Mouse (Mus musculus): ENCODE data around the gene Hdgfl3.
"Not testable (repeated sequence)": the region's sequence is repeated elsewhere in the genome, so short reads cannot be mapped to it uniquely, and the experiment has no call there.

The Hdgfl3 gene

DNA sequence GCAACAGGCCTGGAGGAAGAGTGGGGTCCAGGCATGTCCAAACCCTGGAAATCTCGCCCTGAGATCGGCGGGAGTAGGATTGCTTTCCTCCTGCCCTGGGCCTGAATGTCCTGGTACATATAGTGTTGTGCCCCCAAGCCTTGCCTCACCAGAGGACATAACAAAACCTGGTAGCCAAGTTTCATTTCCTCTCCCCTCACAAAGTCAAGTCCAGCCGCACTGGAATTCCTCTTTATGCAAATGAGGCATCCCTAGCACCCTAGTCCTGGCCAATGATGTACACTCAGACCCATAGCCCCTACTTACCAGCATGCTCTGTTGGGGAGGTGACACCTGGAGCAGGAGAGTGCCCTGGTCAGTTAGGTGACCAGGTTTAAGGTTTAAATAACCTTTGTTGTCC, 78.1 kb downstream of the Hdgfl3 start:
- DNase-seq (ENCODE audit: extremely low read depth, low read depth, low spot score), result no peak

DNA sequence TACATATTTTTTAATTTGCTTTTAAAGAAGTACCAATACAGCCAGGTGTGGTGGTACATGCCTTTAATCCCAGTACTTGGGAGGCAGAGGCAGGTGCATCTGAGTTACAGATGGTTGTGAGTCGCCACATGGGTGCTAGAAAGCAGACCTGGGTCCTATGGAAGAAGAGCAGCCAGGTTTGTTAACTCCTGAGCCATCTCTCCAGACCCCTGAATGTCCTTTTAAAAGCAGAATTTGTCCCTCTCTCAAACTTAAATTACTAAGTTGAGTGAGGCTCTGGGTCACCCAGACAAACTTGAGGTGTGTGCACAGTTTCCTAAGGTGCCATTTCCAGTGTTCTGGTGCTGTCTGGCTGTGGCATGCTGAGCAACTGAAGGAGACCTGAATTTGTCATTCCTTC, 78.6 kb downstream of the Hdgfl3 start, which contains the start of gene Gm10160:
TSS of gene Gm10160 (minus strand) at position 101 of the 400 bp plus-strand sequence.
- no peak for DNase-seq (ENCODE audit: extremely low read depth, low read depth, low spot score)

DNA sequence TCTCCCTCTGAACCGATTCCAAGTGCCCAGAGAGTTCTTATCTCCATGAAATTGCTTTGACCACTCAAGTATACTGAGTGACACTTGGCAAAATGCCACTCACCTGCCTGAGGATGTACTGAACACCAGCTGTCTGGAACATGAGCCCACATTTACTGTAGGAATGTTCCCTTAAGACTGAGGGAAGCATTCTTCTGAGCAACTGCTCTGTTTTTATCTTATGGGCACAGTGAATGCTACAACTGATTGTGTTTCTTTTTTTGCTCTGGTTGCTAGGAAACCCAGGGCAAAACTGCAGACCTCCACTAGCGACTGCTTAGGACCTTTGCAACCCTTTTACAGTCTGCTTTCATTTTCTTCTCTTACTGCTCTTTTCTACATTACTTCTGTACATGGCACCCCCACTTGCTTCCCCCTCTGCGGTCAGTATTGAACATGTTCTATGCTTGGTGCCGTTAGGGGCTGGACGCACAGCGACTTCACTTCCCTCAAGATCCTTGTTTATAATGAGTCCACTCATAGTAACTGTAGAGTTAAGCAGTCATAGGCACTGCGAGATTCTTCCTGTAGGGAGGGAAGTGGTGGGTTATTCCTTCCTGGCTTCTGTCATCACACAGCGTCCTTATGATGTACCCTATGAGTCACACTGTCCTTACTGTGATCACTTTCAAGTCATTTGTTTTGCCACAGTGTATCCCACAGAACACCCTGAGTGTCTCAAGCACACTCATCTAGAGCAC, 79.5 kb downstream of the Hdgfl3 start:
- DNase-seq (ENCODE audit: extremely low read depth, low read depth, low spot score), result no peak

DNA sequence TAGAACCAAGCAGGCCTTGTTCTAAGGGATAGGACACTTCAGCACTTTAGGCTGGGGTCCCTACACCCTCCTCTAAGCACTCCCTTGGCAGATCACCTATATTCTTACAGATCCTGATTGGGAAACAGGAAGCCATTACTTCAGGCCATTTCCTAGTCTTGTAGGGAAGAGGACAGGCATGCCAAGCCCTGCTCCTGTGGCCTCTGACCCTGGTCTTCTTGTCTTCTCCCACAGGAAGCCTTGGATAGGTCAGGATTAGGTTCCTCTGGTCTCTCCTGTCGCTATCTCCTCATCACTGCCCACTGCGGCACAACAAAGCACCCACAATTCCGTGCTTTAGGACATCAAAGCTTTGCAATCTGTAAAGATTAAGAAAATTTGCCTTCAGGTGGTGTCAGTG, 82.6 kb downstream of the Hdgfl3 start:
- DNase-seq (ENCODE audit: extremely low read depth, low read depth, low spot score), result no peak

DNA sequence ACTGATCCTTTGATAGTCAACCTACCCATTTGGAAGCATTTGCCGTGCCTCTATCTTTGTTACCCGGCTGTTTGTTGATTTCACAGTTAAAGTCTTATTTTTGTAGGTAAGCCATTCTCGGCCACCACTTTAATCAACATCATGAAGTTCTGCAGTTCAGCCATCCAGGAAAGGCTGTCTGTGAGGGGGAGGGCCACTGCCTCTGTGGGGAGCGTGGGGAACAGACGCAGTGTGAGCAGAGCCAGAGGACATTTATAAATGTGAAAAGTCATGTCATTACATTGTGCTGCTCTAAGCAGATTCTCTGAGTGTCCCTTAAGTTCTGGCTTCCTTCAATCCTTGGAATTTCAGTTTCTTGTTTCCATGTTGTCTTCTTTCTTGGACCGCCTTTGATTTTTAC, 84.1 kb downstream of the Hdgfl3 start:
- DNase-seq (ENCODE audit: extremely low read depth, low read depth, low spot score), result no peak

DNA sequence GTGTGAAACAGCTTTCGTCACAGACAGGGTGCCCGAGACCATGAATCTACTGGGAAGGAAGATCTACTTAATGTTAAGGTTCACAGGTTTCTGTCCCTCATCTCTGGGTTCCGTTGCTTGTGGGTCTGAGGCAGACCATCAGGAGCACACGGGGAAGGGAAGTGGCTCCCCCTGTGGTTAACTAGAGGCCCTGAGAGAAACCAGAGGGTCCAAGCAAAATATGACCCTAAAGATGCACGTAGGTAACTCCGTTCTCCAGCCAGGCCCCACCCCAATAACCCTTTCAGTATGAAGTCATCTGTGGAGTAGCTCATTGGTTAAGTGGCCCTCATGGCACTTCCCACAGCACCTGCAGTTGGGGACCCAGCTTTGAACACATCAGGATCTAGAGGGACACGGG, 84.6 kb downstream of the Hdgfl3 start:
- DNase-seq (ENCODE audit: extremely low read depth, low read depth, low spot score), result no peak

DNA sequence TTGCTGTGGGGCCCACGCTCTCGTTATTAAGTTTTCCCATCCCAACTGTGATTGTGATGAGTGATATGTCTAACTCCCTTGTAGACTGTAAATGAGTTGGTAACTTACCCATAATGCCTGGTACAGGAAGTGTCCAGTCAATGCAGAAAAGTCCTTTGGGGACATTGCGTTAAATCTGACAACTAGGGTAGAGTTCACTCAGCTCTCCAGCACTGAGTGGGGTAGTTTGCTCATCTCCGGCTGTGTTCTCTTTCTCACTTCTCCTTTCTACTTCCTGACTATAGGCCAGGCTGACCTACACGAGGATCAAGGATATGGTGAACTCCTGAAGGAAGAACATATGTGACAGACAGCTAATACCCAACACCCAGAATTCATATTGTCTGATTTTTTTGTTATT, 85.1 kb downstream of the Hdgfl3 start:
- no peak for DNase-seq (ENCODE audit: extremely low read depth, low read depth, low spot score)

DNA sequence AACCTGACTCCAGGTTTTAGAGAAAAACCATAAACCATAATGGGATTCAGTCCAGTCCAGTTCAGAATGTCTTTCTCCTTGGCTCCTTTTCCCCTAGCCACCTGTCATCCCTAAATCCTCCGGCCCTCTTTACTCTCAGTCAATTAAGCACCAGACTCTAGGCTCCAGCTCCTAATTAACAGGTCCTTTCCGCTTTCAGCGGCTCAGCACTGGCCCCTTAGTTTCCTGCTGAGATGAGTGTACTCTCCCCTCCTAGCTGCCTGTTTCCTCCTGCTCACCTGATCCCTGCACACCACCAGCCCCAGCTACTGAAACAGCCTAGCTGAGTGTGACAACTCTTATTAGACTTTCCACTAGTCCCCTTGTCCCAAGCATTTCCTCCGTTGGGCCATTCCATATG, 86.5 kb downstream of the Hdgfl3 start:
- no peak for DNase-seq (ENCODE audit: extremely low read depth, low read depth, low spot score)

DNA sequence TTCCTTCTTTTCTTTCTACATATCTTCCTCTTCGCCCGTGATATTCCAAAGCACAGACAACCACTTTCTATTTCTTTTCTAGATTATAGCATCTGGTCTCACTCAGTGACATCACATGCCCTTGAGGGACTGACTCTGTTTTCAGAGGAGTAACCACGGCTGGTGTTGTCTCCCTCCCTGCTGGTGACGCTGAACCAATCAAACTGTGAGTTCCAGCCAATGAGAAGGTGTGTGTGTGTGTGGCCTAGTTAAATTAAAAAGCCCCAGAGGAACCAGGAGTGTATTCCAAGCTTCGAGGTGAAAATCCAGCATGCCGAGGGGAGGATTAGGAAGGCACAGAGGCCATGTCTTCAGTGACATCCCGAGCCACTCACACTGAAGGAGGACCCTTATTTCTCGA, 87.3 kb downstream of the Hdgfl3 start:
- DNase-seq (ENCODE audit: extremely low read depth, low read depth, low spot score), result no peak

DNA sequence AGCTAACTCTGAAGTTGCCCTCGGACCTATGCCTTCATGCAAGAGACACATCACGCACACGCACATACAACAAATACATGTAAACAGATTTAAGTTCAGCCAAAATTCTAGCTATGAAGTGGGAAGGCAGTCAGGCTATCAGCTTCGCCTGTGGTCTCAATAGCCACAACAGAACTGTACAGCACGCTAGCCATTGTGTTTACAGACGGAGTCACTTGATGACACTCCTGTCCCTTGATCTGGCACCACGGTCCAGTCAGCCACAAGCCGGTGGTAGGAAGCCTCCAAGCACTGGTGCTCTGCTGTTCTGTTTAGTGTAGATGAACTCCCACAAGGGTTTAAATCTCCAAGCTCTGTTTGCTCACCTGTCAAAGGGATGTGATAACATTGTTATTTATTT, 88.3 kb downstream of the Hdgfl3 start:
- DNase-seq (ENCODE audit: extremely low read depth, low read depth, low spot score), result no peak

DNA sequence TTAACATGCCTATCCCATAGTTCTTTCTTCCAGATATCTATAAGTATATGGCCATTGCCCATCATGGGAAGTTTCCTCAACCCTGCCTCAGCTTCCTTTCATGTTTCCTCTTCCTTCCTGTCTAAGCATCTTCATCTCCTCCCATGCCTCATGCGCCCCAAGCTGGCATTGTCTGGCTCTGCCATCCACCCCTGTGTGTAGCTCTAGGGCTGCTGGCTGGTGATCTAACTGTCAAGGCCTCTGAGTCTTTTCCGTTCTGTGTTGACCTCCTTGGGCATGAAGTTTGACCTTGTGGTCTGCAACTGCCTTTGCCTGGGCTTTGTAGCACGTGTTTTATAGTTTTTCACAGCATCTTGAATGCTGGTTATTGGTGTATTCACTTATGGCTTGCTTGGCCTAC, 89.0 kb downstream of the Hdgfl3 start:
- DNase-seq (ENCODE audit: extremely low read depth, low read depth, low spot score), result no peak

DNA sequence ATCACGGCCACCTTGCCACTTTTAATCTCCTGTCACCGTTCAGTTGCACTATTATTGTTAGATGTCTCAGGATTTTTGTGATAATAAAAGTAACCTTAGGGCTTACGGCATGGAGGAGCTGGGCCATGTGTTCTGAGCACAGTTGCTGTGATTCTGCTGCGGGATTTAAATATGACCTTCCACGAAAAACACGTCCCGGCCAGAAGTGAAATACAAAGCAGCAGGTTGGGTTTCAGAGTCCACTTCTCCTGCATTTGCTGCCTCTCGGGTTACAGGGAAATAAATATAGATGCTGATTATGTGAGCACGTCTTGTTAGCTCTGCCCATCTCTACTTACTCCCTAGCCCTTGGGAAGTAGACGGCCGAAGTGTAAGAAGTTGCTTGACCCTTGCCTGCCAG, 89.5 kb downstream of the Hdgfl3 start:
- DNase-seq (ENCODE audit: extremely low read depth, low read depth, low spot score), result no peak

DNA sequence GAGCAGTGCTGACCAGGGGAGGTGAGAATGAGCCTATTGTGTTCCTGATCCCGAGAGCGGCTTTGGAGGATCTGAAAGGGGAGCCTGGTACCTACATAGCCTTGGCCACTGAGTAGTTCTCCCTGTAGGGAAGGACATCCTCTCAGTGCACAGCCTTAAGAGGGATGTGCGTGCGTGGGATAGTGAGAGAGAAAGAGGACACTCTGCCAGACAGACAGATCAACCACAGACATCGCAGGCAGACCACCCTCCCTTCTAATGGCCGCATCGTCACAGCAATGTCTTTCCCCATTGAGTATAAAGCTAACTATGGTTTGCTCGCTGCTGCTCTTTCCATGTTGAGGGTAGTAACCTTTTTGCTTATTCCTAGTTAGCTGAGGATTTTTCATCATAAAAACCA, 90.4 kb downstream of the Hdgfl3 start:
- DNase-seq (ENCODE audit: extremely low read depth, low read depth, low spot score), result no peak

DNA sequence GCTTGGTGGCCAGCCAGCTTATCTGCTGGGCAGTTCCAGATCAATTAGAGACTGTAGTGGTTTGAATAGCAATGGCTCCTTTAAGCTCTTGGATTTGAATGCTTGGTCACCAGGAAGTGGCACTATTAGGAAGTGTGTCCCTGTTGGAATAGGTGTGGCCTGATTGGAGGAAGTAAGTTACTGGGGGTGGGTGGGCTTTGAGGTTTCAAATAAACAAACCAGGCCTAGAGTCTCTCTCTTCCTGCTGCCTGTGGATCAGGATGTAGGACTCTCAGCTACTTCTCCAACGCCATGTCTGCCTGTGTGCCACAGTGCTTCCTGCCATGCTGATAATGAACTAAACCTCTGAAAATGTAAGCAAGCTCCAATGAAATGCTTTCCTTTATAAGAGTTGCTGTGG, 91.3 kb downstream of the Hdgfl3 start:
- DNase-seq (ENCODE audit: extremely low read depth, low read depth, low spot score), result no peak

DNA sequence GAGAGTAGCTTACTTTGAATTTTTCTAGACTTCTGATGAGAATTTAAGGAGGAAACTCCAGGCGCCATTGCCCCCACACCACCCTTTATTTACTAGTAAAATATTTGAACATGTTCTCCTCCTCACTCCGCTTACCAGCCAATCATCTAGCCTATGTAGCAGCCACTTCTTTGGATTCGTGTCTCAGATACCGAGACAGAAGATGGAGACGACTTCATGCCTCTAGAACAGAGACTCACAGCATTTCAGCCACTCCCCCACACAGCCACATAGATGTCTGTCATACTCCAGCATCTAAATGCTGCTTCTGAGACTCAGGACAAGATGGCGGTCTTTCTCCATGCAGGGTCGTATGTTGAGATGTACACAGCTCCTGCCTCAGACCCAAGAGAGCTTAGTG, 92.1 kb downstream of the Hdgfl3 start:
- DNase-seq (ENCODE audit: extremely low read depth, low read depth, low spot score), result no peak

DNA sequence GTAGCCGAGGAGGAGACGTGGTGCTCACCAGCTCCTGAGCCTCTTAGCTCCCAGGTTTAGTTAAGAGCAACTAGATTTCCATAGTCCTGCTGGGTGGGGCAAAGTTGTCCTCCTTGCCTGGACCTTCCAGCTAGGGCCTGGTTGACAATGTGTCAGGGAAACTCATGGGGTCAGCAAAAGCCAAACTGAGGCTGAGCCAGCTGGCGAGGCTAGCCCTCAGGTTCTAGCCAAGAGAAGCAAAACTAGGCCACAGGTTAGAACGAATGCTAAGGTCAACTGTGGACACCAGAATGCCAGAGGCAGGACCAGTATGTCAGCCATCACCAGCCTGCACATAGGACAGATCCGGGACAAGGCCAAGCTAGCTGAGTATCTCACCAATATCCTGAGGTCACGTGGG, 92.8 kb downstream of the Hdgfl3 start:
- DNase-seq (ENCODE audit: extremely low read depth, low read depth, low spot score), result no peak

DNA sequence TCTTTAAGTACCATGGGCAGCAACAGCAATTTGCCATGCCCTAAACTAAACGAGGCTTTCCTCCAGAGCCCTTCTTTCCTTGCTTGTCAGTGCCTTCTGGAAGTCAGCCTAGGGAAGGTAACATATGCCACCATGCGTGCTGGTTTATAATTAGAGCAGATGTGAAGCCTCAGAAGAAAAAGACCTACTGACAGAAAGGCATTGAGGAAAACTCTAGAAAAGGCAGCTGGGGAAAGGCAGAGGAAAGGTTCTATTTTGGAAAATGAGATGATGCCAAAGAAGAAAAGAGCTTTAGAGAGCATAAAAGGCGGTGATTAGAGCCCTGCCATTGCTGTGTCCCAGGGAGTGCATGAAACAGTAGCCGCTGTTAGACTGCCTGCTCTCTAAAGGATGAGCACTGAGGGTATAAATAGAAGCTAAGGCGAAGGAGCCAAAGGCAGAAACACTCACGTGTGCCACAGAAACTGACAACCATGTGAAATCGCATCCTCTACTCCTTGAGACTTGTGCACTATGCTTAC, 93.6 kb downstream of the Hdgfl3 start:
- DNase-seq (ENCODE audit: extremely low read depth, low read depth, low spot score), result no peak

DNA sequence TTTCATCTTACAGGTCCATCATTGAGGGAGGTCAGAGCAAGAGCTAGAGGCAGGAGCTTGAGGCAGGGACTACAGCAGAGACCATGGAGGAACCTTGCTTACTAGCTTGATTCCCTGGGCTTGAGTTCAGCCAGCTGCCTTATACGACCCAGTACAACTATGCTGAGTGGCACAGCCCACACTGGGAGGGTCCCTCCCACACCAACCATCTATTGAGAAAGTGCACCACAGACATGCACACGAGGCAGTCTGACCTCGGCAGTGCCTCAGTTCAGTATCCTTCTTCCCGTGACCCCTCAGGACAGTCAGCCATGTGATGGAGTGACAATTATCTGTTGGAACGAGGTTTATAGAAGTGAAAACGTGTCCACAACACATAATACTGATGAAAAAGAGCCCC, 94.5 kb downstream of the Hdgfl3 start:
- no peak for DNase-seq (ENCODE audit: extremely low read depth, low read depth, low spot score)

DNA sequence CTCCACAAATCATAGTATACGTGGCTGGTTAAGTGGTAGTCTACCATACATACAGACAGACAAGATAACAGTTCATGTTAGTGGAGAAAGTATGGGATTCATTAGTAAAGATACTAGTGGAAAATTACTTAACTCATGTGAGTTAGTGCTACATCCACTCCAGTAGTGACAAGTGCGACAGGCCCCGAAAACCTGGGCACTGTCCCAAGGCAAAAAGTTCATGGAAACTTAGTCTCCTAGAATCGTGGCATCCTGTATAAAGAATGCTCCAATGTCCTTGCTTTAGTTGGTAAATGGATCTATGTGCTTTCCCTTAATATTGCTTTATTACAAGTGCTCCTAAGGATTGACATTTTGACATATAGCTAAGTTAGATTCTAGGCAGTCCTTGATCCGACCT, 96.5 kb downstream of the Hdgfl3 start:
- not testable (repeated sequence) for DNase-seq (ENCODE audit: extremely low read depth, low read depth, low spot score)

DNA sequence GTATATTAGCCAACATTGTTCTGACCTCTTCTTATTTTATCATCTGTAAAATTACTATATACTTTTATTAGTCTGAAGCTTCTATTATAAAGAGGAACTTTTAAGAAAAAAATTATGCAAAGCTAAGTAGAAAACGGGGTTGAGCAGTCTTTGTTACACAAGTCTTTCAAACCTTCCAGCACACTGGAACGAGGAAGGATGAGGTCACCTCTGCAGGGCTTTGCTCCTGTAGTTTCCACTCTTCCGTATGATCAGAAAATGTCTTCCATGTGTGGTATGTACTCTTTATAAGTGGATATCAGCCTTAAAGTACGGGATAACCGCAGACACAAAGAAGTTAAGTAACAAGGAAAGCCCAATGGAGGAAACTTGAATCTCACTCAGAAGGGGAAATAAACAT, 98.8 kb downstream of the Hdgfl3 start:
- DNase-seq (ENCODE audit: extremely low read depth, low read depth, low spot score), result no peak

DNA sequence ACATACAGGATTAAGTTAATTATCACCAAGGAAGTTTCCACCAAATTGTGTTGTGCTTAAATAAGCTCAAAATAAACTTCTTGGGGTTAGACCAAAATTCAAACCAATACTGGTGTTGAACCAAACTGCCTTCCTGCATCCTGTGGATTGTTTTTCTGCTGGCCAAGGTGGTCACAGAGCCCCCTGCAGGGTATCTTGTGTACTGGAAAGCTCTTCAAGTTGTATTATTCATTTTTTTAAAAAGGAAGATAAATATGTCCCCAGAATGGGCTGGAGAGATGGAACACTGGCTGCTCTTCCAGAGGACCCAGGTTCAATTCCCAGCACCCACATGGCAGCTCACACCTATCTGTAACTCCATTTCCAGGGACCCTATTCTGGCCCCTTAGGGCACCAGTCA, 99.4 kb downstream of the Hdgfl3 start:
- DNase-seq (ENCODE audit: extremely low read depth, low read depth, low spot score), result no peak
